Mouse (Mus musculus) testis, adult 2 months (tissue): ENCODE data around the gene Plekhg1.

ENCODE experiments used
- CTCF ChIP-seq: fragments of 200-500 bp; IDR thresholded peaks from 2 replicates; pipeline ENCODE4 v1.5.1; 2012; ENCODE audit warnings: low read depth, mild to moderate bottlenecking, inconsistent platforms, low read length, moderate library complexity; ENCODE audit not compliant: control insufficient read depth, insufficient read depth, insufficient replicate concordance
- POLR2A ChIP-seq: fragments of 200-500 bp; IDR thresholded peaks from 2 replicates; pipeline ENCODE4 v1.6.1; 2012; ENCODE audit warnings: low read depth, mild to moderate bottlenecking, inconsistent platforms, low read length, moderate library complexity; ENCODE audit not compliant: control insufficient read depth

DNA sequence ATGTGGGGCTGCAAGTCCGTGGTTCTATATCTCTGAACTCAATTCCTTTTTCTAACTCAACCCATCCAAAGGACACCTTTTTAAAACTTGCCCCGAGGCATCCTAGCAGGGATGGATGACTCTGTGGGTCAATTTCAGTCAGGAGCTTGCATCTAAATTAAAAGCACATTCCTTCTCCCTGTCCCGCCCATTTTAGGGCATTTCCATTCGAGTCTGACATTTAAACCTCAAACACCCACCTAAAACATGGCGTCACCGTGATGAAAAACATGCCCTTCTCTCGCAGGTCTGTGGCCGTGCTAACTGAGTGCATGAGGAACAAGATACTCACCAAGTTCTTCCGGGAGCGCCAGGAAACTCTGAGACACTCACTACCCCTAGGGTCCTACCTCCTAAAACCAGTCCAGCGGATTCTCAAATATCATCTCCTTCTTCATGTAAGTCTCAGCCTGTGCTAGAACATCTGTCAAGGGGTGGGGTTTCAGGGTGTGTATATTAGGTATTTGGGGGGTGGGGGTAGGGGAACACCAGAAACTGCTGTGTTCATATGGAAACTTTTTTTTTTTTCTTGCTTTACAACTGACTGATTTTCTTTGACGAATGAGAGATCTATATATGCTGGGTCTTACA, 193.3 kb downstream of the Plekhg1 start:
- TF ChIP-seq POLR2A = no peak
- no peak for TF ChIP-seq CTCF
